Mouse (Mus musculus) cerebellum, adult 18-20 months (tissue): ENCODE results near the gene Rbpms2.
A peak's percentile ranks its signal among the peaks of the same experiment; 100 is the strongest.
"Not testable (repeated sequence)": the region's sequence is repeated elsewhere in the genome, so short reads cannot be mapped to it uniquely, and the experiment has no call there.

ENCODE experiments used
- DNase-seq, 2 experiments: peaks; one replicate each; pipeline ENCODE4 v3.0.0; 2021

Rbpms2 gene

DNA sequence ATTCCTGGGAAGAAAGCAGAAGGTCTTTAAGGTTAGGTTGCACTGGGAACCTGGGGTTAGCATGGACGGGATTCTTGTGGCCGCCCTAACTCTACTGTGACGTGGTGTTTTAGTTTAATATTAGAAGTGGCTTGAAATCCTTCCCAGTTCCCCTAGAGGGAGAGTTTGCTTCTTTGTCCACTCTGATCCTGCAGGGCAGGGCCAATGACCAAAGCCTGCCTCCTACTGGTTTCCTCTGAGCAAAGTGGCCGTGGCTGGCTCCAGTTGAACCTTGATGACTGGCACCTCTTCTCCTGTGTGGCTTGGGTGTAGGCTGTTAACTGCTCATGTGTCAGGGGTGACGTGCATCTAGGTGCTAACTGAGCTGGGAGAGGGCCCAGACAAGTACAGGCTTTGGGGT is 31.6 kb downstream of the Rbpms2 start:
- DNase-seq = no peak

DNA sequence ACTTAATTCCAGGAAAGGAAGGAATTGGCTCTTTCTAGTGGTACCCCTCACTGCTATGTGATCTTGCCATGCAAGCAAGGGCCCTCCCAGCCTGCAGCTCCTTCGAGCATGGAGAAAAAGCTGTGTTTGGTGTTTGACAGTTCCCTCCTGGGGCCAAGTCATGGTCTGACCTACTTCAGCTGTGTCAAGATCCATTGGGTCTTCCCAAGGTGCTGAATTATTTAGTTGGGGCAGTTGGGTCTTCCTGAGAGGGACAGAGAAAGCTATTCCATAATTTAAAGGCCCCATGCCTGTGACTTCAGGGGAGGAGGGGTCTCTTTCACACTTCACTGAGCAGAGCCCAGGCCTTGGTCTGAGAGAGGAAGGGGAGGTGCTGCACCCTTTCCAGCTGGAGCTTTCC is 32.0 kb downstream of the Rbpms2 start:
- no peak for DNase-seq

DNA sequence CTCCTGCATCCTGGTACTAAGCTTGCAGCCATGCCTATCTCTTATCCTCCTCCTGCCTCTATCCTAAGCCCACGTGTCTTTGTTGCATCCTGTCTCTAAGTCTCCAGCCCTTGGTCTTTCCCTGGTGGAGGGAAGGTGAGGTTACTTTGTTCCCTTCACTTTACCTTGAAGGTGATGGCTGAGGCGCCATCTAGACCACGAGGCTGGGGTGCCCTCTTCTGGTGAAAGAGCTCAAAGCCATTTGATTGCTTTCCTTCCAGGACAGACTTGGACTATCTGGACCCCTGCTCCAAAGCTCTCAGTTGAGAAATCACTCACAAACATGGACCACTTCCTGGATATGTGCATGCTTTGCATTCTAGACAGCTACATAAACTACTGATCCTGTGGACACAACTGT is 34.7 kb downstream of the Rbpms2 start:
- peak; percentile 55 to 57 for DNase-seq

DNA sequence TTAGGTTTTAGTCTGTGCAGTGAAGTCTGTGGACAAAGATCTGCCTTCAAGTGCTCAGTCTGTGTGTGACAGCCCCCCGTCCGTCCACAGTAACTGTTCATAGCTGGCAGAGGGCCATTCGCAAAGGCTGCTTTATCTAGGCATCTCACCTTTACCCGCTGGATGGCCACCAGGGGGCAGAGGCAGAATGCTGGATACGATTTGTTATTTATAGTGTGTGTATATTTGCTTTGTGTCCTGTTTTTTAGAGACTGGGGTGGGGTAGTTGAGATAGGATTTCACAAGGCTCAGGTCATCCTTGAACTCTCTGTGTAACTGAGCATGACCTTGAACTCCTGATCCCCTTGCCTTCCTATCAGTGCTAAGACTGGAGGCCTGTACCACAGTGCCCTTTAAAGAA is 36.6 kb downstream of the Rbpms2 start:
- DNase-seq = peak; percentile 70 to 75

DNA sequence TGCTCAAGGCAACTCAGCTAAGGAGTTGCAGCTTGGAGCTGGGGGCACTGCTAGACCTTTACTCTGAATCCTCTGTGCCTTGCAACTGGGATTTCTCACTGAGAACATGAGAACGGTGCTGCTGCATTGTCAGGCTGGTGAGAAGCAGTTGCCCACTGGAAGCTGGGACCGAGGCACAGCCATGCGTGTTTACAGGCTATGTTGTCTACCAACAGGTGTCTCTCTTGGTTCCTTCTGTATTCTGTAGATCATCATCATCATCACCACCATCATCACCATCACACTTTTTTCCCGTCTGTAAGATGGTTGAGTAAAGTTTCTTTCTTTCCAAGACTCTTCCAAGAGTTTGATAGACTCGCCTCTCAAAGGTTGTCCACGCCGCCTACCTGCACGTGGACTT is 38.3 kb downstream of the Rbpms2 start, which contains the start of gene Oaz2:
Oaz2 (plus strand) TSS at position 301 of the 400 bp plus-strand sequence.
- no peak for DNase-seq

DNA sequence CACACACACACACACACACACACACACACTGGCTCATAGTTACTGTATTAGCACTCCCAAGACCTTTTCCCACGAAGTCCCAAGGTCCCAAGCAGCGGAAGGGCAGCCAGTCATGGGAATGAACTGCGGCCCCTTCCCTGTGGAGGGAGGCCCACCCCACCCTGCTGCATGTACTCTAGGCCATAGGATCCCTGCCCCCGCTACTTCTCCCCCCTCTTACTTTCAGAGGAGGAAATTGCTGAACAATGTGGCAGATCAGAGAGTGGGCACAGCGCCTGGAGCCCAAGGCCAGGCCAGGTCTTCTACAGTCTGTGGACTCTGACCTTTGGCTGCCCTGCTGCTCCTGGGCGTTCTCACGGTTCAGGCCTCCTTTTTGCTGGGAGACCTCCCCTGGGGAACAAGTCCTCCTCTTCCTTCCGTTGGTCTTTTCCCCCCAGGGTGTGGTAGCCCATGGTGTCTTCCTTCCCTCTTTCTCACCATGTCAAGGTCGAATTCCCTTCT is 42.0 kb downstream of the Rbpms2 start:
- no peak for DNase-seq

DNA sequence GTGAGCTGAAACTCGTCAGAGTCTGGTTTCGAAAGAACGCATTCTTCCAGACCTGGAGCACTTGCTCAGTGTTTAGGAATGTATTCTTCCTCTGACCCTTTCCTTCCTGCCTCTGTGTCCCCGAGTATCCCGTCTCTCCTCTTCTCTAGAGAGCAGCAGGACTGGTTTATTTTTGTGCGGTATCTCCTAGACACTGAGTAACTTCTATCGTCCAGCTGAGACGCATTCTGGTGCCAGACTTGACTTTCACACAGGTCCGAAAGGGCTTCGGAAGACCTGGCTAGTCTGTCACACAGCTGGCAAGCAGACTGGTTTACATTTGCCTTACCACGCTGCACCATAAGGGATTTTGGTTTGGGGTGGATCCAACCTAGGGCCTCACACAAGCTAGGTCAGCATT is 43.5 kb downstream of the Rbpms2 start:
- no peak for DNase-seq

DNA sequence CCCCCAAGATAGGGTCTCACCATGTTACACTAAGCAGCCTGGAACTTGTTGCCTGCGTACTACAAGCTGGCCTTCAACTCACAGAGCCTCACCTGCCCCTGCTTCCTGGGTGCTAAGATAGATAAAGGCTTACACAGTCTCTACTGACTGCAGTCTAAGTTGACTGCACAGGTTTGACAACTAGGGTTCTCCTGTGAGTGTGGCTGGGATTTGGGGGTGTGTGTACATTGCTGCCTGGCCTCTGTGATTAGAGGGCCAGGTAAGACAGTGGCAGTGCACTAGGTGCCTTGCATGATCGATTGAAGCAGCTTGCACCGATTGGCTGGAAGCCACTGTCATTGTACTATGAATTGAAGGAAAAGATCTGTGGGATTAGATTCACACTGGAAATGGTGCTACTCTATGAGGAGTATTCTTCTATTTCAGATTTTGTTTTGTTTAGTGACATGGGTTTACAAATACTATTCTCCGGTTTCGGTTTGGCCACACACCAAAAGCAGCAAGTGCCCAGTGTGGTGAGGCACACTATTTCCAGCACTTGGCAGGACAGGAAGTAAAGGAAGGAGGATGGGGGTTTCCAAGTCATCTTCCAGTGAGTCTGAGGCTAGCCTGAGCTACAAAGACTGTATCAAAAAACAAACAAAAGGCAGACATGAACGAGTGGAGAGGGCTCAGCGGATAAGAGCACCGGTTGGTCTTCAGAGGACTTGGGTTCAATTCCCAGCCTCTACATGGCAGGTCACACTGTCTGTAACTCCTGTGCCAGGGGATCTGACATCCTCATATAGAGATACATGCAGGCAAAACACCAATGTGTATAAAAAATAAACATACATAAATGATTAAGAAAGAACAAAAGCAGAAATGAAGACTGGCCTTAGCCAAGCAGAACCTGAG is 46.3 kb downstream of the Rbpms2 start:
- no peak for DNase-seq

DNA sequence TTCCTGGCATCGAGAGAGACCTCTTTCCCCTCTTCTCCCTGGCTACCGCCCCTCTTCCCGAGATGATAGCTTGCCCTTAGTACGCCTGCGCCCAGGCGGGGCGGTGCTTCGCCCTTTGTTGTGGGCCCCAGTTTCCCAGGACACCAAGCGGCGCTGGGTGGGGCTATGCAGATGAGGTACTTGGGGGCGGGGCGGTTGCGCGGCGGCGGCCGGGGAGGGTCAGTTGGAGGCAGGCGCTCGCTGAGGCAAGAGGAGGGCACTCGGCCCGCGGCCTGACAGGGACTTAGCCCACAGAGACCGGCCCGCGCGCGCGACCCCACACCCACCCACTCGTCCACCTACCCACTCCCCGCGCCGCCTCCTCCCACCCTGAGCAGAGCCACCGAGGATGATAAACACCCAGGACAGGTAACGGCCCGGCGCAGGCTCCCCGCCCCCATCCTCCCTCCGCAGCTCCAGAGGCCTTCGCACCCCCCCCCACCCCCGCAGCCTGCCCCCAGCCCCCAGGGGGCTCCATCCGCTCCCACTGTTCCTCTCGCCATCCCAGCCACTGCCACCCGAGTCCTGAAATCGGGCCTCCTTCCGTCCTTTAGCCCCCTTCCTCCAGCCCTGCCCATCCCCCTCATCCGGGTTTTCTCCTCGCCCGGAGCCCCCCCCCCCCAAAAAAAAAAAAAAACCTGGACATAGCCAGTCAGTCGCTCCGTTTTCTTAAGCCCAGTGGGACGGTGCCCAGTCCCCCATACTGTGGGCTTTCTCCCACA is 47.1 kb downstream of the Rbpms2 start:
- DNase-seq = peak; percentile 98

DNA sequence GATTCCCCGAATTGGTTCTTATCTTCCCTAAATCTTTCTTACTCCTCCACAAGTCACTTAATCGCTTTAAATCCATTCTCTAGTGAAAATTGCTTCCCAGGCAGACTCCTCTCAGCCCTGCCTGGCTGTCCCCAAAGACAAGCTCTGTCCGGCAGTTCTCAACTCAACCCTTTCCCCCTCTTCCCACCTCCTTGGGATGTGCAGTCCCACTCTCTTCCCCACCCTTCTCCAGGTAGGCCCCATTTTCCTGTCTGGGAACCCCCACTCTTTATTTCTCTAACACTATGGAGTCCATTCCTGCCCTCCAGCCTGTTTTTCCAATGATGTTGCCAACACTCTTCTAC is 47.6 kb downstream of the Rbpms2 start:
- DNase-seq = peak in 1 of 2 experiments; percentile 26

DNA sequence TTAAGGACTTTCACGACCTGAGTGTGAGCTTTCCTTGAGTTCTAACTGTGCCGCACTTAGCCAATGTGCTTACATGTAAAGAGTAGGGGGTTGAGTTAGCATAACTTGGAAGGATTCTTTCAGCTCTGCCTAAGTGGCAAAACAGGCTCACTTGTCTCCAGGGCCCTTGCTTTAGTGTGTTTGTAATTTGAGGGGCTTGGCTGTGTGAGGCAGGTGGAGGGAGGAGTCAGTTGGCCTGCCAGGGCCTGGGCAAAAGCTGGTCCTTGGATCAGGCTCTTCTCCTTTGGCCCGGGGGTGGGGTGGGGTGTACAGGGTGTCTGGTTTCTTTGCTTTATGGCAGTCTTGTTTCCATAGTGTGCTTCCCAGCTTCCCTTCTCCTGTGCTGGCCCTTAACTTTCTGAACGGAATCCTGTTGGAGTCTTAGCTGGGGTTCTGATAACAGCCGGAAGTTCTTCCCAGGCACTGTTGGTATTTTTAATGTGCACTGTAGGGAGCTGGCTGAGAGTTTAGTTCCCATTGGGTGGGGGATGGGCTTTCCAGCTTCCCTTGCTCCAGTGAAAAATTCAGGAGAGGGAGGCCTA is 49.8 kb downstream of the Rbpms2 start:
- peak; percentile 45 to 48 for DNase-seq

DNA sequence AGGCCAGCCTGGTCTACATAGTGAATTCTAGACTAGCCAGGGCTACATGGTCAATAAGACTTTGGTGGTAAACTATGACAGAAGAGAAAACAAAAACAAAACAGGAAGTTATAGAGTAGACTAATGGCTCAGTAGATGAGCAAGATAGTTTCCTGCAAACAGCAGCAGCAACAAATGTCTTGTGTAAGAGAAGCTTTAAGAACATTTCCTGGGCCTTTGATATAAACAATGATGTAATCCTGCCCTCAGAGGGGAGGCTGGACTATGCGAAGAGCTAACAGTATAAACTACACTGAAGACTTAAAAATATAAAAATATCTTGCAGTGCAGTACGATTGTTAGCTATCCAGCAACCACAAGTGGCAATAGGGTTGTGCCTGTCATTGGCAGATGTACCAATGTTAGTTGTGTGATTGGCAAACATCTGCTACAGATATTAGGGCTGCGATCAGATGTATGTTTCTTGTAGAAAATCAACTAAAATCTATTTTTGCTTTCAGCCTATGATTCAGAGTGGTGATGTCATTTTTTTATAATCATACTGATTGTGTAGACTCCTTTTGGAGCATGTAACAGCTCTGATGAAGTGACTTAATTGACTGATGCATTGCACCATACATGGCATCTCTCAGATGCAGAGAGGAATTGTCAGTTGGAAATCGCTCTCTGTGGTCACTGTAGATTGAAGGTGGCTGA is 51.6 kb downstream of the Rbpms2 start:
- no peak for DNase-seq

DNA sequence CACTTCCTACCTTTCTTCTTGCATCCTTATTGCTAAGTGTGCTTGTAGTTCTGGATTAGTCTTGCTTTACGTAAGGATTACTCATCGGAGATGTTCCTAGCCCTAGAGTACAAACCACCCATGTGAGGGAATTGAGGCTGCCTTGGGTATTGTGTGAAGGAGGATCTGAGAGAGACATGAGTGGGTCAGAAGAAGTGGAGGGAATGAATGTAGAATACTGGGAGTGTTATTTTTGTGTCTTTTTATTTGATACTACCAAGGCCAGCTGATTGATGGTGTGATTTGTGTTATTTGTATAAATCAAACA is 52.1 kb downstream of the Rbpms2 start:
- no peak for DNase-seq

DNA sequence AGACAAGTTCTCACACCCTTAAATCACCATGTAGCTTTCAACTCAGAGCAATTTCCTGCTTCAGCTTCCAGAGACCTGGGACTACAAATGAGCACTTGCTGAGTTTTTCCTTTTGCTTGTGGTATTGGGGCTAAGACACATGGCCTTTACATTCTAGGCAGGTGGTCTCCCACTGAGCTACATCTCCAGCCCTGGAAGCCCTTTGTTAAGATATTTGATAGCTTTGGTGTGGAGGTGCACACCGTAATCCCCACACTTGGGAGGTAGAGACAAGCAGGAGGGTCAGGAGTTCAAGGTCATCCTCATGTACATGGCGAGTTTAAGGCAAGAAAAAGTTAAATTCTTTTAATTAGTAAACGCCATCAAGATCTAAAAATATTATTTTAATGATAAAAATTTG is 52.7 kb downstream of the Rbpms2 start:
- DNase-seq = no peak

DNA sequence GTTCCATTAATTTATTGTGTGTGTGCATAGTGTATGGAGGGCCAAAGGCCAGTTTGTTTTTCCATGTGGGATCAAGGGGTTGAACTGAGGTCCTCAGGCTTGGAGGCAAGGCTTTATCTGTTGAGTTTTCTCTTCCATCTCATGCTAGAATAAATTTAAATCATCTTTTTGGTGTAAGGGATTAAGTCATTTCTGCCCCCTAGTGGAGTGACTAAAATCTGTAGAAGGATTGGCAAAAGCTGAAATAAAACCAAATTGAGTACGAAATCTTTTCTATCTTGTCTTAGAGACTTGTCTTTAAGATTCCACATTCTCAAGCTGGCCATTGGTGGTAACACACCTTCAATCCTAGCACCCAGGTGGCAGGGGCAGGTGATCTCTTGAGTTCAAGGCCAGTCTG is 53.5 kb downstream of the Rbpms2 start:
- no peak for DNase-seq

DNA sequence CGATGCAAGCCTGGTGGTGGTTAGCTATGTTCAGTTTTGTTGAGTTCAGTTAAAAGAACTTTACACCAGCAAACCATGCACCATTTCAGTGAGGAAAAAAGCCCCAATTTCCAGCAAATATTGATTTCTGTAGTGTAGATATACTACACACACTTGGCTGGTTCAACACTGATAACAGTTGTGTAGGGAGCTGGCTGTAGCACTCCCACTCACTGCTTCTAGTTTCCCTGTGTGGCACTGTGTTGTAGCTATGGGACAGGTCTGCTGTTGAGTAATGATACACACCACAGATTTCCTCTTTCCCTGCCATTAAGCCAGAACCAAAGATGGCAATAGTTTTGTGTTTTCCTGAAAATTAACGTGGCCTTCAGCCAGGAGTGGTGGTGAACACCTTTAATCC is 55.3 kb downstream of the Rbpms2 start:
- no peak for DNase-seq

DNA sequence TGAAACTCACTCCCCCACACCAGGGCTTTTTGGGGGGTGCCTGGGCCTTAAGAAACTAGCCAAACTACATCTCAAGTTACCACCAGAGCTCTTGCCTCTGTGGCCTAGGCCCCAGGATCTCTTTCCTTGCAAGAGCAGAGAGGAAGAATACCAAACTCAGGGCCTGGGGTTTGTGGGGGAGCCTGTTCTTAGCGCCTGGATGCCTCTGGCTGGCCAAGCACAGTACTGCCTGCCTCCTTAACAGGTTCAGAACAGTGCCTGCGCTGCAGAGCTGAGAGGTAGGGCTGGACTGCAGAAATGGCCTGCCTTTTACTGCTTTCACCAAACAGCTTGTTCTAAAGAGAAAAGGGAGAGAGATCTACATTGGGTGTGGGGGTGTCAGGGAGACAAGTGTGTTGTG is 60.4 kb downstream of the Rbpms2 start:
- DNase-seq = not testable (repeated sequence)

DNA sequence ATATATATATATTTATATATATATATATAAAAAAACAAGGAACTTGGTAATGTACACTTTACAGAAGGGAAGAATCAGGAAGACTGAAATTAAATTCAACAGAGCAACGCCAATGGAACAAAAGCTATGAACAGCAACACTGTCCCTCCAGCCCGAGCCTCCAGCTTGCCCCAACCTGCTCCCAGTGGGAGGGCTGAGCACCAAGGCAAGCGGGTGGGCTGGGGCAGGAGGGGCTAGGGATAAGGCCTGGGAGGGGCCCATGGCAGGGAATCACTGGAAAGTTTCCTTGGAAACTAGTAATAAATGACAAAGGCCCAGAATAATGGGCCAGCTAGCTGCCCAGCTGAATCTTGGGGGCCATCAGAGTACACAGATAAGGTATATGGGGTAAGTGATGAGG is 63.0 kb downstream of the Rbpms2 start:
- no peak for DNase-seq

DNA sequence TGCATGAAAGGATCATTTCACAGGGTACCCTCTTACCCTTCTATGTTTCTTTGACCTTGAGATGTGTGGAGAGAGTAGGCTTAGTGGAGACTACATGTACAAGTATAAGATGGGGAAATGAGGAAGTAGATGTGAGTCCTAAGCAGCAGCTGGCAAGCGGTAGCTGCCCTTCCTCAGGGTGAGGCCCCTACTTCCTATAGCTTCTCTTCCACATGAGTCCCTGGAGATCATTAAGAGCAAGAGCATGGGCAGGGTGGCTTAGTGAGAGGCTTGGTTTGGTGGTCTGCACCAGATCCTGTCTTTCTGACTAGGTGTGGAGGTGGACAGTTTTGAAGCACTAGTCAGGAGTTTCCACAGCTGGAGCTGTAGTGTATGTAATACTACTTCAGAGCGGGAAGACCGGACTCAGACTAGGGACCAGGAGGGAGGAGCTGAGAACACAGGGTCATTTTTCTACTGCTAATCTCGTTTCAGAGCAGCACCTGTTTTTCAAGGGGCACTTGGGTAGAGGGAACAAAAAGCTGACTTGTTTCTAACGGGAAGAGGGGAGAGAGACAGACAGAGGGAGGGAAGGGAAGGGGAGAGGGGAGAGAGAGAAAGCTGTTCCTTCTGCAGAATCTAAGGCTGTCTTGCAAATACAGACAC is 63.6 kb downstream of the Rbpms2 start:
- DNase-seq = no peak

DNA sequence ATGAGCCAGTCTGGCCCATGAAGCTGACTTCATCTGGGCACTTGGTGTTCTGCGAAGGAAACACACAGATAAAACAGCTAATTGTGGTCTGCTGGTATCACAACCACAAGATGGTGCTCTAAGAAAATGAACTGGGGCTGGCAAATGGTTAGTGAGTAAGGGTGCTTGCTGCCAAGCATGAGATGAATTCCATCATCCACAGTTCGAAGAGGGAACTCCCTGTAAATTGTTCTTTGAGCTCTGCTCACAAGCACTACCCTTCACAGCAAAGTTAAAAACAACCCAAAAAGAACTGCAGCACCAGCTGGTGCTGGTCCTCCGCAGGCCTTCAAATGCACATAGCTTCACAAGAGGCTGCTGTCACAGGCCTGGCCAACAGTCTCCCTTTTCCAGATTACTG is 66.2 kb downstream of the Rbpms2 start:
- DNase-seq = peak; percentile 56 to 65

DNA sequence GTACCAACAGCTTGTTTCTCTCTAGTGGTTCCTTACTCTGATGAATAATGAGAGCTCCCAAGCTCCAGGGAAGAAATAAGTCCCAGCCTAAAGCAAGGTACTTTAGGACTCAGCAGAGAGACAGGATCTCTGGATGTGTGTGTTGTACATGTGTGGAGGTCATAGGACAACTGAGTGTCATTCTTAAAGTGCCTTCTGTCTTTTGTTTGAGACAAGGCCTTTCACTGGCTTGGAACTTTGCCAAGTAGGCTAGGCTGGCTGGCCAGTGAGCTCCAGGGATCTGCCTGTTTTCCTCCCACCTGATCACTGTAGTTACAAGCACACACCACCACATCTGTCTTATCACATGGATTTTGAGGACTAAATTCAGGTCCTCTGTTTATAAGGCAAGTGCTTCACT is 66.9 kb downstream of the Rbpms2 start:
- DNase-seq = peak; percentile 45 to 46

DNA sequence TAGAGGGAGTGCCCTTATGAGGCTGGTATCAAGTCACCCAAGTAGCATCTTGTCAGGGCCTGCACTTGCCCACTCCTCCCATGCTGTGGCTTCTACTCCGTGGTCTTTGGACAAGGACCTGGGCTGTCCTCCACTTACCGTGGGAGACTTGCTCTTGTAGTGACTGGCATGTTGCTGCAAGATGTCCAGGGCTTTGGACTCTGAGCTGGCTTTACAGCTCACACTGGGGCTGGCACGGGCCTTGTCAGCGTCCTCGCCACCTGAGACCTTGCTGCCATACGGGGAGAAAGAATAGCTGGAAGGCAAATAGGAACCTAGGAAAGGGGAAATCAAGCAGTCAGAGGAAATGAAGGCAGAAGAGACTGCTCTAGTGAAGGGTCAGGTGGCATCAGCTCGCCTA is 67.9 kb downstream of the Rbpms2 start:
- DNase-seq = no peak

DNA sequence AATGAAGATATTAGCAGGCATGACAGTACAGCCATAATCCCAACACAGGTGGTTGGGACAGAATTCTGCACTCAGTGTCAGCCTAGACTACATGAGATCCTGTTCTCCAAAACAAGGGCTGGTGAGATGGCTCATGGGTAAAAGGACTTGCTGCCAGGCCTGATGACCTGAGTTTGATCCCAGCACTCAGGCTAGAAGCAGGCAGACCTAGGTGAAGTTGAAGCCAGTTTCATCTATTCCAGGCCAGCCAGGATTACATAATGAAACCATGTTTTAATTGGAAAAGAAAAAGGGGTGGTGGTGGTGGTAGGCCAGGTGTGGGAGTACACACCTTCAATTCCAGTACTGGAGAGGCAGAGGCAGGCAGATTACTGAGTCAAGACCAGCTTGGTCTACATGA is 68.5 kb downstream of the Rbpms2 start:
- no peak for DNase-seq
